Mouse (Mus musculus): ENCODE data around the gene Nfia. TPM values are rescaled to one million over a fixed set of nuclear protein-coding genes. Genes with fewer than 3 reads are reported as not detected.
A peak's percentile ranks its signal among the peaks of the same experiment; 100 is the strongest.

The Nfia gene
- polyA plus RNA-seq, 1 experiment from 2014 or later, result 54.3 TPM

DNA sequence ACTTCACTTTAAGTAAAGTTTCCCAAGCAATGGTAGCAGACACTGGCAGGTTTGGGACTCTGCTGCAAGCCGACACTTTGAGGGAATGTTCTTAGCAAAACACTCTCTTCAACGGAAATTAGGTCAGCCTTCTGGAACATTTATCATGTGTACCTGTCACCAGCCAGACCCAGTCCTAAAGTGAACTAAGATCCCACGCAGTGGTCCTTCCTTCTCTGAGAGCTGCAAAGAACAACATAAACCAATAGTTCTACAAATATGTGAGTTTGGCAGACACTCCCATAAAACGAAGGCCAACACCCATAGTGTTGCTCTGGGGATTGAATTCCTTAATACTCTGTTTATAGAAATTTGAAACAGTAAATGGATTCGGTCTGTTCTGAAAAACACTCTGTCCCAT, 217.9 kb downstream of the Nfia start:
- Histone ChIP-seq H3K4me1 (ENCODE audit: control insufficient read depth in 2 of 2, insufficient read depth in 2 of 2, low read length in 2 of 2) (peaks cover 19 to 35% of the 10 kb centered on the region in 2 experiments), H3K9ac (ENCODE audit: low read length) (no peak overlapping the region), H3K36me3 (ENCODE audit: control insufficient read depth, insufficient read depth, low read length) (no peaks in the 10 kb centered on the region), H3K27me3 (ENCODE audit: control insufficient read depth, insufficient read depth, low read length) (no peaks in the 10 kb centered on the region), H3K4me2 (ENCODE audit: low read length) (peak overlapping the region; percentile 18; the same call in 1 of the 2 replicates), H3K27ac (replicated peaks in 1 of 2; ENCODE audit: control insufficient read depth in 1 of 2, insufficient read depth in 1 of 2, low read depth in 2 of 2, low read length in 2 of 2) (peak overlapping the region; percentile 20 to 72), H3K9me3 (ENCODE audit: control insufficient read depth, low read length) (no peaks in the 10 kb centered on the region), H3K4me3 (ENCODE audit: control insufficient read depth in 1 of 2, insufficient read depth in 1 of 2, low read depth in 1 of 2, low read length in 2 of 2) (no peak overlapping the region)
- no peak; the same call in 1 of the 2 replicates for ATAC-seq (ENCODE audit: insufficient number of reproducible peaks, insufficient read depth, low FRiP score, low read depth)
- 20% methylated on average over 5 of the region's 5 CpGs for WGBS

DNA sequence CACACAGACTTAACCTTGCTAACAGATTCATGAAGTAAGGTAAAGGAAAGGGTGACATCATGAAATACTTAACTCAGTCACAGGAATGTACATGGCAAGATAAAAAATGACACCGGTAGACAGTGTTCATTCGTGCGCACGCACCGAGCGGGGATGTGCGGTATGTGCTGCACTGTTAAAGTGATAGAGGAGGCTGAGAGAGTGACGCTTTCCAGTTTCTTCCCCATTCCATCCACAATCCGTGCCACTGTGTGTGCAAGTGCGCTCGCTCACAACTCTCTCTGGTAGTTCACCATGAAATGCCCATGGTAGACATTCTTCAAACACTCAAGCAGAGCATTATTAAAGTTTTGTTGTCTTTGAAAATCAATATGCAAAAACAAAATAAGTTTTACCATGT, 218.9 kb downstream of the Nfia start:
- Histone ChIP-seq H3K4me2 (ENCODE audit: low read length) (no peak overlapping the region), H3K9me3 (ENCODE audit: control insufficient read depth, low read length) (no peaks in the 10 kb centered on the region), H3K4me3 (ENCODE audit: control insufficient read depth in 1 of 2, insufficient read depth in 1 of 2, low read depth in 1 of 2, low read length in 2 of 2) (no peak overlapping the region), H3K4me1 (ENCODE audit: control insufficient read depth in 2 of 2, insufficient read depth in 2 of 2, low read length in 2 of 2) (peaks cover 19 to 35% of the 10 kb centered on the region in 2 experiments), H3K27me3 (ENCODE audit: control insufficient read depth, insufficient read depth, low read length) (no peaks in the 10 kb centered on the region), H3K36me3 (ENCODE audit: control insufficient read depth, insufficient read depth, low read length) (no peaks in the 10 kb centered on the region), H3K27ac (replicated peaks in 1 of 2; ENCODE audit: control insufficient read depth in 1 of 2, insufficient read depth in 1 of 2, low read depth in 2 of 2, low read length in 2 of 2) (peak overlapping the region in 1 of 2 experiments; percentile 72; a peak in 1 of 4 replicates), H3K9ac (ENCODE audit: low read length) (no peak overlapping the region)
- 50% methylated on average over 11 of the region's 11 CpGs for WGBS
- ATAC-seq (ENCODE audit: insufficient number of reproducible peaks, insufficient read depth, low FRiP score, low read depth), result 0 out of 2 replicates have a peak, but pooled peaks have one; percentile 46

DNA sequence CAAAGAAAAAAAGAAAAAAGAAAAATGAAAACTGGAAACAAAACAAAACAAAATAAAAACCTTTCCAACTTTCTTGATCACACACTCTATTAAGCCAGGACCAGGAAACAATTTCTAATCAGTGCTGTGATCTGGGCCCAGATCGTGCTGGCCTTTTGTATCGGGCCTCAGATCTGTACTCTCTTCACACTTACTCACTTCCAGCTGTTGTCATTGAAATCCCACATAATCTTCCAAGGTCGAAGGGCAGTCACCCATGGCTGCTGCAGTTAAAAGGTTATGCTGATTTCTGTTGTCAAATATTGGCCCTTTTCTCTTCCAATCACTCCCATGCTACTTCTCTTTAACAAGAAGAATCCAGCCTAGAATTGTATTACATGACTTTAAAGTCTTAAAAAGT, 219.3 kb downstream of the Nfia start:
- H3K4me1 ChIP-seq (ENCODE audit: control insufficient read depth in 2 of 2, insufficient read depth in 2 of 2, low read length in 2 of 2), result peaks cover 16 to 35% of the 10 kb centered on the region in 2 experiments
- no peaks in the 10 kb centered on the region for H3K9me3 ChIP-seq (ENCODE audit: control insufficient read depth, low read length)
- H3K27me3 ChIP-seq (ENCODE audit: control insufficient read depth, insufficient read depth, low read length), result no peaks in the 10 kb centered on the region
- H3K4me3 ChIP-seq (ENCODE audit: control insufficient read depth in 1 of 2, insufficient read depth in 1 of 2, low read depth in 1 of 2, low read length in 2 of 2), result no peak overlapping the region
- no peaks in the 10 kb centered on the region for H3K36me3 ChIP-seq (ENCODE audit: control insufficient read depth, insufficient read depth, low read length)
- H3K4me2 ChIP-seq (ENCODE audit: low read length), result no peak overlapping the region
- no peak for ATAC-seq (ENCODE audit: insufficient number of reproducible peaks, insufficient read depth, low FRiP score, low read depth)
- WGBS, result 57% methylated on average over 3 of the region's 3 CpGs
- no peak overlapping the region for H3K9ac ChIP-seq (ENCODE audit: low read length)
- no peak overlapping the region for H3K27ac ChIP-seq (replicated peaks in 1 of 2; ENCODE audit: control insufficient read depth in 1 of 2, insufficient read depth in 1 of 2, low read depth in 2 of 2, low read length in 2 of 2)

DNA sequence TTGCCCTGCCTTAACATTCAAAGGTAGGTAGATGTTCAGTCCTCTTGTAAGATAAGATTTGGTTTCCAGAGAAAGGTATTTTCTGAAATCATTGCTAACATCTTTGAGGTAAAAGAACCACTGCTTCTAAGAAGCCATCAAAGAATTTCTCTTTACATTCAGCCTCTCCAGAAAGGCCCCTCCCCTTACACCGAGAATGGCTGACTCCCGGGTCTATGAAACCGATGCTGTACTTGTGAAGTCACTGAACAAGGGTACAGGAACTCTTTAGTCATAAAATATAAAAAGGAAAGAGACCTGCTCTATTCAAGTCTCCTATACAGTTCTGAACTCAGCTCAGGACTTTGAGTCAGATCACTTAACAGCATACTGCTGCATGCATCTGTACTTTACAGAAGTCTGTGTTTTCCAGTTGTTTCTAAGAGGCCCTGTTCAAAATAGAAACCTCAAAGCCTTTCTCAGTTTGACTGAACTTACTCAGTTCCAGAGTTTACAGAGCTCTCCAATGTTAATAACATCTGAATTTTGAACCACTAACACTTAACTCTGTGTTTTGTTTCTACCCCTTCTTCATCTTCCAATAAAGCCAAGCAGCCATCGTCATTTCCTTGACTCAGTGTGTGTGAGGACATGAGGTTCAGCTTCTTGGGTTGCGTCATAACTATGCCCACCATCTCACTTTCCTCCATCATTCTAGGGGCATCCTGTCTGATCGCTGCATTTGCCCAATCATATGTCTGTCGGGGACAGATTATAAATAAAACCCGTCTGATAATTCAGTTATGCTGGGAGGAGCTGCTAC, 223.6 kb downstream of the Nfia start:
- 0 out of 4 replicates have a peak overlapping the region, but pooled peaks of 1 of the 2 experiments have one; percentile 29 for H3K27ac ChIP-seq (replicated peaks in 1 of 2; ENCODE audit: control insufficient read depth in 1 of 2, insufficient read depth in 1 of 2, low read depth in 2 of 2, low read length in 2 of 2)
- 86% methylated on average over 8 of the region's 8 CpGs for WGBS
- H3K27me3 ChIP-seq (ENCODE audit: control insufficient read depth, insufficient read depth, low read length), result no peaks in the 10 kb centered on the region
- no peaks in the 10 kb centered on the region for H3K9me3 ChIP-seq (ENCODE audit: control insufficient read depth, low read length)
- H3K36me3 ChIP-seq (ENCODE audit: control insufficient read depth, insufficient read depth, low read length), result 0 out of 2 replicates have a peak, but pooled peaks cover 6% of the 10 kb centered on the region
- H3K4me1 ChIP-seq (ENCODE audit: control insufficient read depth in 2 of 2, insufficient read depth in 2 of 2, low read length in 2 of 2), result peaks cover 3 to 16% of the 10 kb centered on the region in 2 experiments
- ATAC-seq (ENCODE audit: insufficient number of reproducible peaks, insufficient read depth, low FRiP score, low read depth), result no peak
- H3K4me3 ChIP-seq (ENCODE audit: control insufficient read depth in 1 of 2, insufficient read depth in 1 of 2, low read depth in 1 of 2, low read length in 2 of 2), result no peak overlapping the region
- no peak overlapping the region for H3K4me2 ChIP-seq (ENCODE audit: low read length)
- H3K9ac ChIP-seq (ENCODE audit: low read length), result no peak overlapping the region

DNA sequence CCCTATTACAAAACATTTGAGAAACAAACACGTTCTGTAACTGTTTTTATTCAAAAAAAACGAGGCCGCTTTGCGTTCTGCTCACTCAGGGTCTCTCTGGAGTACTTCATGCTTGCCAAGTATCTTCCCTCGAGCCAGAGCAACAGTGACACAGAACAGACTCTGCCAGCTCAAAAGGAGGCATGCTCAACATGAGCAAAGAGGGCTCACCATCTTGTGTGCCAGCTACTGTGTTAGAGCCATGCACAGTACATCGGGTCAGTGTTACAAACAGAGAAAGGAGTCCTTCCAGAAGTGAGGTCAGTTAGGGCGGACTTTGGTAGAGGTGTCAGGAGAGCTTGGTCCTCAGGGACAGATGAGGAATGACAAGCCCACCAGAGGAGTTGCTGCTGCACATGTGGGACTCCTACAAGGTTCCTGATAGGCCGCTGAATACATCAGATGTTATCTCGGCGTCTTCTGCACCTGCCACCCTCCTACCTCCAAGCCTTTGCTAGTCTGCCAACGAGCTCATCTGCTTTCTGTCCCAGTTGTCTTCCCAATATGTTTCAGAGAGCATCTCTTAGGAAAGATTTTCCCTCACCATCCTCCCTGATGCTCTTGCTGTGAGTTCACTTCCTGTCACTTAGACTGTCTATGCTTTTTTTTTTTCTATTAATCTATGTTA, 224.8 kb downstream of the Nfia start:
- H3K27ac ChIP-seq (replicated peaks in 1 of 2; ENCODE audit: control insufficient read depth in 1 of 2, insufficient read depth in 1 of 2, low read depth in 2 of 2, low read length in 2 of 2), result 0 out of 4 replicates have a peak overlapping the region, but pooled peaks of 1 of the 2 experiments have one; percentile 29

DNA sequence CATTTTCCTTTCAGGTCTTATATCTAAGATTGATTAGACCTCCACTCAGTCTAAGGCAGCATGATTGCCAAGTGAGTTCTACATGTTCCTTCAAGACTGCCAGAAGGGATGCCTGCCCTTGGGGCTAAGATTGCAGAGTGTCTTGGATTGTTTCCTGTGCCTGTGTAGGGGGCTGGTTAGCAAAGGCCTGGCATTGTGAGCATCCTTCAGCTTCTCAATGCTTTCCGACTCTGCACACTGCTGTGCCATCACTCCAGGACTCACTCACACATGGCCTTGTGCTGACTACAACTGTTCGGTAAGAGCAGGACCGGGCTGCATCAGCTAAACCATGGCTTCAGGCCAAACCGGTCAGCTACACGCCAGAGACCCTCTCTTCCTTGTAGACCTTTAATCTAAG, 229.7 kb downstream of the Nfia start:
- H3K27ac ChIP-seq (replicated peaks in 1 of 2; ENCODE audit: control insufficient read depth in 1 of 2, insufficient read depth in 1 of 2, low read depth in 2 of 2, low read length in 2 of 2), result peak overlapping the region; percentile 96
- peaks cover 17 to 49% of the 10 kb centered on the region in 2 experiments for H3K4me1 ChIP-seq (ENCODE audit: control insufficient read depth in 2 of 2, insufficient read depth in 2 of 2, low read length in 2 of 2)
- no peaks in the 10 kb centered on the region for H3K27me3 ChIP-seq (ENCODE audit: control insufficient read depth, insufficient read depth, low read length)
- H3K4me2 ChIP-seq (ENCODE audit: low read length), result no peak overlapping the region
- H3K9ac ChIP-seq (ENCODE audit: low read length), result no peak overlapping the region
- 0 out of 2 replicates have a peak, but pooled peaks have one; percentile 40 for ATAC-seq (ENCODE audit: insufficient number of reproducible peaks, insufficient read depth, low FRiP score, low read depth)
- H3K36me3 ChIP-seq (ENCODE audit: control insufficient read depth, insufficient read depth, low read length), result 0 out of 2 replicates have a peak, but pooled peaks cover 9% of the 10 kb centered on the region
- H3K9me3 ChIP-seq (ENCODE audit: control insufficient read depth, low read length), result no peaks in the 10 kb centered on the region
- no peak overlapping the region for H3K4me3 ChIP-seq (ENCODE audit: control insufficient read depth in 1 of 2, insufficient read depth in 1 of 2, low read depth in 1 of 2, low read length in 2 of 2)
- WGBS, result 43% methylated on average over 5 of the region's 5 CpGs

More for the DNA sequence above, 224.8 kb downstream of the Nfia start:
- H3K27me3 ChIP-seq (ENCODE audit: control insufficient read depth, insufficient read depth, low read length), result no peaks in the 10 kb centered on the region
- peaks cover under 1 to 23% of the 10 kb centered on the region in 2 experiments for H3K4me1 ChIP-seq (ENCODE audit: control insufficient read depth in 2 of 2, insufficient read depth in 2 of 2, low read length in 2 of 2)
- whole genome bisulfite sequencing, result 63% methylated on average over 11 of the region's 11 CpGs
- no peaks in the 10 kb centered on the region for H3K9me3 ChIP-seq (ENCODE audit: control insufficient read depth, low read length)
- H3K9ac ChIP-seq (ENCODE audit: low read length), result no peak overlapping the region
- no peak overlapping the region for H3K4me3 ChIP-seq (ENCODE audit: control insufficient read depth in 1 of 2, insufficient read depth in 1 of 2, low read depth in 1 of 2, low read length in 2 of 2)
- no peak overlapping the region for H3K4me2 ChIP-seq (ENCODE audit: low read length)
- ATAC-seq (ENCODE audit: insufficient number of reproducible peaks, insufficient read depth, low FRiP score, low read depth), result no peak
- H3K36me3 ChIP-seq (ENCODE audit: control insufficient read depth, insufficient read depth, low read length), result 0 out of 2 replicates have a peak, but pooled peaks cover 9% of the 10 kb centered on the region

DNA sequence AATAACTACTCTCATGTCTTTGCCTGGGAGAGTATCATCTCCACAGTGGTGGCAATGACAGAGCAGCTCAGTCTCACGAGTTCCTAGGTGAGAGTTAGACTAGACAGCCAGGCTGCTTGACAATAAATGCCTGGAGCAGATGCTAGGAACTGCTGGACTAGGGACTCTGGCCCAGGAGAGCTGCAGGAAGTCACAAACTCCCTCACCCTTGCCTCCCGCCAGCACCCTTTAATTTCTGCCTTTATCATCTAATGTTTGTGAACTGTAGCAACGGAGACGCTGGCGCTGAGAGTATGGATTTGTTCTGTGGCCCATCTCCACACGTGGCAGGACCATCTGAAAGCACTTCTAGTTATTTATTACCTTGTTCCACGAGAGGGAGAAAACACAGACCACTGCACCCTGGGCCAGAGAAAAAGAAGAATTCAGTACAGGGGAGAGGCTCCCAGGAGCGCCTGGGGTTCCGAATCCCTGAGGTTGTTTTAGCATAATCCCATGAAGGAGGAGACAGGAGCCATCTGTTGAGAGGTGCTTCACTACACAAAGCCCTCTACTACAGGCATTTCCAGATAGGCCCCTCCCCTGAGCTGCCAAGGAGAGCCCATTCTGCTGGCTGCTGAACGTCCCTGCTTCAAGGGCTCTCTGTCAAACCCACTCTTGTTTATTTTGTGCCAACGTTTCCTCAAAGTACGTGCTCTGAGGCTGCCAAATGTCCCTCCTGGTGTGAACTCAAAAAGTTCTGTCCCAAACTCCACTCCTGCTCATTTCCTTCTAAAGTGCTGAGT, 231.0 kb downstream of the Nfia start:
- H3K4me2 ChIP-seq (ENCODE audit: low read length), result peak overlapping the region; percentile 48
- H3K27ac ChIP-seq (replicated peaks in 1 of 2; ENCODE audit: control insufficient read depth in 1 of 2, insufficient read depth in 1 of 2, low read depth in 2 of 2, low read length in 2 of 2), result peak overlapping the region; percentile 96
- no peaks in the 10 kb centered on the region for H3K9me3 ChIP-seq (ENCODE audit: control insufficient read depth, low read length)
- peak overlapping the region; percentile 65 for H3K9ac ChIP-seq (ENCODE audit: low read length)
- H3K27me3 ChIP-seq (ENCODE audit: control insufficient read depth, insufficient read depth, low read length), result no peaks in the 10 kb centered on the region
- 9% methylated on average over 12 of the region's 12 CpGs for WGBS
- peaks cover 17 to 47% of the 10 kb centered on the region in 2 experiments for H3K4me1 ChIP-seq (ENCODE audit: control insufficient read depth in 2 of 2, insufficient read depth in 2 of 2, low read length in 2 of 2)
- H3K4me3 ChIP-seq (ENCODE audit: control insufficient read depth in 1 of 2, insufficient read depth in 1 of 2, low read depth in 1 of 2, low read length in 2 of 2), result 0 out of 4 replicates have a peak overlapping the region, but pooled peaks of 1 of the 2 experiments have one; percentile 3
- H3K36me3 ChIP-seq (ENCODE audit: control insufficient read depth, insufficient read depth, low read length), result peaks cover 13% of the 10 kb centered on the region
- ATAC-seq (ENCODE audit: insufficient number of reproducible peaks, insufficient read depth, low FRiP score, low read depth), result peak; percentile 76

Measured in heart, embryonic 14.5 days (tissue).